Mouse (Mus musculus) embryonic fibroblast, embryonic 13.5 days (primary cell): Measurements from ENCODE around the gene Nr5a2. TPM values are rescaled to one million over a fixed set of nuclear protein-coding genes. Genes with fewer than 3 reads are reported as not detected.

Source experiments
- H3K27ac ChIP-seq: 2 replicates; pipeline ENCODE4 v1.5.1; 2012; ENCODE audit warnings: low read length, control low read depth, inconsistent platforms; ENCODE audit not compliant: insufficient read depth
- H3K4me1 ChIP-seq: 2 replicates; pipeline ENCODE4 v1.6.1; 2011; ENCODE audit warnings: low read length; ENCODE audit not compliant: control insufficient read depth, insufficient read depth
- H3K4me3 ChIP-seq: 2 replicates; pipeline ENCODE4 v1.5.1; 2011; ENCODE audit warnings: mild to moderate bottlenecking, control low read depth, low read length; ENCODE audit not compliant: insufficient read depth
- CTCF ChIP-seq: IDR thresholded peaks from 2 replicates; pipeline ENCODE4 v1.5.1; 2011; ENCODE audit warnings: mild to moderate bottlenecking, control low read depth, low read length, moderate library complexity, borderline replicate concordance; ENCODE audit not compliant: insufficient read depth
- POLR2A ChIP-seq: IDR thresholded peaks from 2 replicates; pipeline ENCODE4 v1.6.1; 2011; ENCODE audit warnings: low read depth, mild to moderate bottlenecking, control low read depth, low read length, moderate library complexity
- polyA plus RNA-seq: library from polyadenylated mRNA; stranded (reverse); fragments of >200 nt; gene quantifications from 2 replicates; pipeline ENCODE4 v1.2.4, GENCODE M21; 2011; ENCODE audit warnings: low read depth; ENCODE audit not compliant: missing spikeins, insufficient read length

The Nr5a2 gene
- polyA plus RNA-seq, 1 experiment = not detected

DNA sequence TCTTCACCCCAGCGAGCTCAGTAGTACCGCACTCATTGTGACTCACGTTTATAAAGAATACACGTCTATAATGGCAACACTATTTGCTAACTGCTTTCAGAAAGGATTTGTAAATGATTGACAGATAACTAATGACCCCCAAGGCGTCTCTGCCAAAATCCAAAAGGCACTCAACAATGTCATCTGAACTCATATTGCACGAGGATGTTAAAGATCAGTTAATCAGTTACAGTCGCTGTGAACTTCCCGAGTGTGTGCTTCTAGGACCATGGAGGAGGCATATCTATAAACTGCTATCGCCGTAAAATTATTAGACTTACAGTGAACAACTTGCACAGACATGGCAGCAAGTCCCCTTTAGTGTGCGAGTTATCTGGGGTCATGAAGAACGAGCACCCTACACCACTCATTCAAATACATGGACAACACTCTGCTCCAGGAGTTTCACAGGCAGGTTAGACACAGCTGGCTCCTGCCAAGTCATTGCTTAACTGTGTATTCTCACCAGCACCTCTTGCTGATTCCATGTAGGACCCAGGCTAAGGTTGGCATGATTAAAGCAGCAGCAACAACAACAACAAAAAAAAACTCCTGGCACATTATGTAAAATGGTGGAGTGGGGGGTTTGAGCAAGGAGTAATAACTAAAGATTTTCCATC is 6.6 kb upstream of the Nr5a2 start:
- no peak for TF ChIP-seq POLR2A
- TF ChIP-seq CTCF = no peak
- no peak overlapping the region for H3K4me3 ChIP-seq
- no peaks in the 10 kb centered on the region for H3K4me1 ChIP-seq
- no peak overlapping the region for H3K27ac ChIP-seq

DNA sequence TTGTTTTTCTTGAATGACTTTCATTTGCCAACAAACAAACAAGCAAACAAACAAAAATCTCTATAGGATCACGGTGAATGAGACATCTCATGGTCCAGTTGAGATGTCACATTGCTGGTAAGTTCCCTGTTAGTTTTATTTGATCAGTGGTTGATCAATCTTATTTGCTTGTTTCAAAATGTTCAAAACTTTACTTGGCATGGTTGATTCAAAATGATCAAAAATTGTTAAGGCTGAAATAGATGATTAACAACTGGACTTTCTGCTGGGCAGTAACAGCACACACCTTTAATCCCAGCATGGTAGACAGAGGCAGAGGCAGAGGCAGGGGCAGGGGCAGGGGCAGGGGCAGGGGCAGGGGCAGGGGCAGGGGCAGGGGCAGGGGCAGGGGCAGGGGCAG is 757 bp downstream of the Nr5a2 start:
- Histone ChIP-seq H3K27ac (no peak overlapping the region), H3K4me3 (no peak overlapping the region), H3K4me1 (no peaks in the 10 kb centered on the region)
- TF ChIP-seq CTCF (no peak), POLR2A (no peak)

DNA sequence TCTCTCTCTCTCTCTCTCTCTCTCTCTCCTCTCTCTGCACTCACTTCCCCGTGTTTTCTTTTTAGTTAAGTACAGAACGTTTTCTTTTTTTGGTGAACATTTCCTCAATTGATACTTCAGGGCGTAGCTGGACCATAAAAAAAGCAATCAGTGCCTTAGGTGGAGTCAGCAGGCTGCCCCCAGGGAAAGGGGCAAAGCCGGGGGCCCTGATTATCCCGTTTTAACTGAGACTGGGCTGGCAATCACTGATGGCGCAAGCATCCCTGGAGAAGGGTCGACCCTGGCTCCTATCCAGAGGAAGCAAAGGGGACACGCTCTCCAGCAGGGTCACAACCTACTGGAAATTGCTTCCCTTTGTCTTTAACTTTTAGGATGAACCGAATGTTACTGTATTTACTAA is 1.6 kb downstream of the Nr5a2 start:
- no peak for TF ChIP-seq POLR2A
- TF ChIP-seq CTCF = no peak
- Histone ChIP-seq H3K27ac (no peak overlapping the region), H3K4me3 (no peak overlapping the region), H3K4me1 (no peaks in the 10 kb centered on the region)

DNA sequence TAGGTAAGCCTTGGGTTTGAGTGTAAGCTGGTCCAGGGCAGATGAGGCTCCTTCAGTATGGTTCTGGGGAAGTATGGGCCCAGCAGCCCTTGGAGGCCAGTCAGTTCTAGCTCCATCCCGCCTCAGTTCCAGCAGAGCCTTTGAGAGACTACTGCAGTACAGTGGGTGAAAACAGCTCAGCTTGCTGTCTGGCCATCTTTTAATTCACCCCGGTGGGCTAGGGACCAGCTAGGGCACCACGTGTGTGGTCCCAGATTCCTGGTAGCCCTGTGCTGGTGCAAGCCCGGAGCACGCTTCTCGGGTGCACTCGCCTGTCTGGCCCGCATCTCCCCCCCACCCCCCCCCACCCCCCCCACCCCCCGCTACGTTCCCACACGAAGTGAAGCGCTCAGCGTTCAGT is 2.1 kb downstream of the Nr5a2 start:
- Histone ChIP-seq H3K27ac (no peak overlapping the region), H3K4me1 (no peaks in the 10 kb centered on the region), H3K4me3 (no peak overlapping the region)
- TF ChIP-seq POLR2A = no peak
- TF ChIP-seq CTCF = no peak

DNA sequence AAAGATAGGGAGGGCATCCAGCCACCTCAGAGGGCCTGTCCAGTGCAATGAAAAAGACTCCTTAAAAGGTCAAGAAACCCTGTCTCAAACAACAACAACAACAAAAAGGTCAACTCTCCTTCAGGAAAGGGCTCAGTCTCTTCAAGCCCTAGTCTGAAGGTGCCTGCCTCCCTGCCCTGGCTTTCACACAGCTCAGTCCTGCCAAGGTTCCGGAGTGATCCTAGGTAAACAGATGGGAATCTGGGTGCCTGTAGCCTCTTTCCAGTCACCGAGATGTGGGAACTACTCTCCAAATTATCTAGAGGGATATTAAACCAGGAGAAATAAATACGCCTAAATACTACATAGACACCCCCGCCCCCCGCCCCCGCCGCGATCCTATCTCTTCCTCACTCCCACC is 2.6 kb downstream of the Nr5a2 start:
- TF ChIP-seq POLR2A = no peak
- no peak for TF ChIP-seq CTCF
- Histone ChIP-seq H3K4me3 (no peak overlapping the region), H3K27ac (no peak overlapping the region), H3K4me1 (no peaks in the 10 kb centered on the region)

DNA sequence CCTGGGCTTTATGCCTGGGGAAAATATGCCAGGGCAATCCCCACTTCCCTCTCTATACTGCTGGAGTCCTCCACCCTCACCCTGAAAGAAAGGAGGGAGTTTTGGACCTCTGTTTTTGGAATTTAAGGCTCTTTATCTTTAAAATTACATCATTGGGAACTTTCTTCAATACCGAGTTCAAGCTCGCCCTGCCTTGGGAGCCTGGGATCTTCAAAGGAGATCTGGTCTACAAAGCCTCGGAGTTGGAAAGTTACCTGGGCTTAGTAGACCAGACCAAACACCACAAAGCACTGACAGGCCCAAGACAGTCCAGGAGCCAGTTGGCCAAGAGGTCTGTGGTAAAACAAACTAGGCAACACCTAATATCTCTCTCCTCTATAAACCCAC is 6.1 kb downstream of the Nr5a2 start:
- Histone ChIP-seq H3K27ac (no peak overlapping the region), H3K4me1 (no peaks in the 10 kb centered on the region), H3K4me3 (no peak overlapping the region)
- TF ChIP-seq CTCF (no peak), POLR2A (no peak)

DNA sequence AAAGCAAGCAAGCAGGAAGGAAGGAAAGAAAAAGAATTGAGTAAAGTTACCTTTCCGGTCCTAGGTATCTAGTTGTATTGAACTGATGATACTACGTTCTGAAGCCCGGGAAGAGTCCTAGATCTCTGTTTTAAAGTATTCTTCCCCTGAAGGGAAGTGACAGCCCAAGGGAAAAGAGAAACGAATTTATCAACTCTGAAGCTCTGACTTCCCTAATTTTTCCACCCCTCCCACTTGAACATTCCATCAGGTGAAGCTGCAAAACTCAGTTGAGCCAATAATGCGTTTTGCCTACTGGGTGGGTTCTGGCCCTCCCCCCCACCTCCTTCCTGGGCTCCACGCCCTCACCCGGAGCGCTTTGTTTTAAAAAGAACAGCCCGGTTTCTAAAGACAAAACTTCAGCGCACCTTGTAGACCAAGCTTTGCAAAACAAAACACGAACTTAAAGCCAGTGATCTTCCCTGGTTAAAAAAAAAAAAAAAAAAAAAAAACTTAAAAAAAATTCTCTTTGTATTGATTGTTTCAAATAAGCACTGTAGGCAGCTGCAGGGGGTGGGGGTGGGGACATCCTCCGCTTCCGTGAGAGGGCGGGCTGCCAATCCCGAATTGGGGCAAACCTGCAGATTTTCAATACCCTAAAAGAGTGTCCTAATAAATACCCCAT is 6.7 kb downstream of the Nr5a2 start:
- TF ChIP-seq CTCF (no peak), POLR2A (no peak)
- Histone ChIP-seq H3K4me1 (no peaks in the 10 kb centered on the region), H3K27ac (no peak overlapping the region), H3K4me3 (no peak overlapping the region)

DNA sequence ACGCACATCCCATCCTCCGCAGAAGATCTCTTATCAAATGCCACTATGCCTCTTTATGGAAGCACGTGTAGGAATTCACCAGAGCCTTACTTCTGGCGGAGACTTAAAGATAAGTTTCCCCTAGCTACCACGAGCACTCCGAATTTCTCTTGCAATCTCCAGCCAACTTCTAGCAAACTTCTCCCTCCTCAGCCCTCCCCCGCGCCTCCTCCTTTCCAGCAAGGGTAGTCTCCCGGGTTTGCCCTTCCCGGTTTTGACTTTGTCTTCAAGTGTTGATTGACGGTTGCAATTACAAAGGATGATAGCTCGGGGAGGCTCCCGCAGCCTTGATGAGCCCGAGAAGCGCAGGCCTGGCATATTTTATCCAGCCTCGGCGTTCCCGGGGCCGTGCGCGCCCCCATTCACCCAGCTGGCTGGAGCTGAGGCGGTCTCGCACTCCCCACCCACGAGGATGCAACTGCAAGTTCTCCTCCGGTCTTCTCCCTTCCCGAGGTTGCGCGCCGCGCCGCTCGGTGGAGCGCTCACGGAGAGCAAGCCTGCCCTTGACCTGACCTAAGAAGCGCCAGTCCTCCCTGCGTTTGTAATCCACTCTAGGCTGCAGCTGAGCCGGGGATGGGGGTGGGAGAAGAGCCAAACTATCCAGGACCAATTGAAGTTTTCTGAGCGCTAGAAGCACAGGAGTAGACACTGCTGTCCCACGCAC is 7.5 kb downstream of the Nr5a2 start:
- no peak overlapping the region for H3K4me3 ChIP-seq
- TF ChIP-seq POLR2A (no peak), CTCF (no peak)
- no peak overlapping the region for H3K27ac ChIP-seq
- H3K4me1 ChIP-seq = no peaks in the 10 kb centered on the region

DNA sequence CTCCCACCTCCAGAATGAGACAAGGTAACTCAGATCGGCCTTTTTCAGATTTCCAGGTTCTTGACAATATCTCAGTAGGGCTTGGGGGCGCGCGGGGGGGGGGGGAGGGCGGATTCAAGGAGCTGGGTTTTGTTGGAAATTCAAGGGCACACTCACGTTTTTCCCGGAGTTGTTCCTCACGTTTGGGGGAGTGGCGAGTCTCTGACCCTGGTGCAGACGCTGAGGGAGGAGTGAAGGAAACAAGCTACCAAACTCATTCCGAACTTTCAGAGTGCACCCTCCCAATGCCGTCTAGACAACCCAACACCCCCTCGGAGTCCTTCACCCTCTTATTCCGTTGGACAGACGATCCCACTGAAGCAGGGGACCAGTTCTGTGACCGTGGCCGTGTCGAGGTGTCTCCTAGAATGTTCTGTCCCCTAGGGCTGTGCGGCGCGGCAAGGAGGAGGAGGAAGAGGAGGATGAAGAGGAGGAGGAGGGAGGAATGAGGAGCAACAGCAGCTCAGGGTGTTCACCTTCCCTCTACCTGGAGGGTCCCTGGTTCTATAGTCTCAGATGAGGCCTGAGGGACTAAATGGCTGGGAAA is 8.2 kb downstream of the Nr5a2 start:
- TF ChIP-seq CTCF (no peak), POLR2A (no peak)
- H3K4me3 ChIP-seq = no peak overlapping the region
- H3K4me1 ChIP-seq = no peaks in the 10 kb centered on the region
- H3K27ac ChIP-seq = no peak overlapping the region

DNA sequence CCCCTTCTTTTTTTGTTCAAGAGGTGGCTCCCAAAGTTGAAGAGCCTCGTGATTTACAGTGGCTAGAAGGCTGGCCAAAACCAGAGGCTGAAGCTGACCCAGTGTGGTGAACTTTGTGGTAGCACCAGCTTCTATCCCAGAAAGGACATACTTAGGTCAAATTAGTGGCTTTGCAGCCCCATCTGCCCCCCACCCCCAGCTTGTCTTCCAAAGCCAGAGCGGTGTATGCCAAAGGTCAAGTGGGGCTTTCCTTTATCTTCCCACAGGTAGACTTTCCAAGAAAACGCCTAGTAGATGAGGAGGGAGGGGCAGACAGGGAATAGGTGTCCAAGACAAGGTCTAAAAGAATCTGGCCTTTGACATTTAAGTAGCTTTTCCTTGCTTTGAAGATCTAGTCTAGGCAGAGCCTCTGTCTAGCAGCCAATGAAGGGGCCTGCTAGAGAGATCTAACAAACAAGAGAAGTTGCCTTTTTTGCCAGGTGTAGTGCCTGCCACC is 9.0 kb downstream of the Nr5a2 start:
- Histone ChIP-seq H3K27ac (no peak overlapping the region), H3K4me1 (no peaks in the 10 kb centered on the region), H3K4me3 (no peak overlapping the region)
- TF ChIP-seq POLR2A (no peak), CTCF (no peak)
